Mouse (Mus musculus) heart, postnatal 0 days (tissue): ENCODE measurements at regions not wholly inside any gene's neighbourhood (a gene's known extent, or its start where the extent isn't known, plus 50 kb on each side); places are given as distances from the start of the nearest gene placed in this dataset.

ENCODE experiments used
- CTCF ChIP-seq: IDR thresholded peaks from 2 replicates; pipeline ENCODE4 v1.5.1; 2016; ENCODE audit warnings: antibody characterized with exemption, control low read depth, low read depth
- EP300 ChIP-seq: IDR thresholded peaks from 2 replicates; pipeline ENCODE4 v1.6.1; 2016; ENCODE audit warnings: antibody characterized with exemption, low read depth

DNA sequence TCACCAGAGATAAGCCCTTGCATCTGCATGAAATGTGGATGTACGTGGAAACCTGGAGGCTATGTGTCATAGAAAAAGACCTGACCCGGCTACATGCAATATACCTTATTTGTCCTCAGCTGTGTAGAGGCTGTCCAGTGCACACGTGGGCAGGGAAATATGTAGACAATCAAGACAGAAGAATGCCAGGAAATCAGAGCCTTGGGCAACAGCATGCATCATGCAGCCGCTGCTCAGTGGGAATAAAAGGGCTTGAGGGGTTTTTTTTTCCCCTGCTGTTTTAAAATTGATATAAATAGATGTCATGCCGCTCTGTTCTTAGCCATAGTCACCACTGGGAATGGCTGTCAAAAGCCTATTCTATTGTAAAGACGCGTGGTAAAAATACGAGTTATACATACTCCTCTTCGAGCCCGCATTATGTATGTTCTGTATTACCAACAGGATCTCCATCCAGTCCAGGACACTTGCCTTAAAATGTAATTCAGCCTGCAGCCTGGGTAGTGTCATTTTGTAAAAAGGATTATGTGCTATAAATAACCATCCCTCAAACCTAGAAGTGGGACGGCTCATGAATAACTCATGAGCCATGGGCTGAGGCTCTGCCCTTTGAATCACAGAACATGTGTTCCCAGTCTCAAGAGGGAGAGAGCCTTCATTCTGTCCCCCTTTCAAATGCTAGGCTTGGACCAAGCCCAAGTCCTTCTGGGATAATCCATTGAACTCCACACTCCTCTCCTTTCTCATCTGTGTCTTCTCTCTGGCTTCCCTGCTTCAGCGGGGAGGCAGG lies 74.4 kb upstream of the Pitrm1 start:
- no peak for TF ChIP-seq EP300
- no peak for TF ChIP-seq CTCF
